Mouse (Mus musculus) thymus, adult 2 months (tissue): ENCODE results near the gene Eci1.

Source experiments
- CTCF ChIP-seq: fragments of 200-500 bp; IDR thresholded peaks from 2 replicates; pipeline ENCODE4 v1.5.1; 2012; ENCODE audit warnings: mild to moderate bottlenecking, control low read depth, low read length, moderate library complexity, borderline replicate concordance; ENCODE audit not compliant: control insufficient read depth, poor library complexity, insufficient read depth; ENCODE audit errors: extremely low read depth
- POLR2A ChIP-seq: fragments of 200-500 bp; IDR thresholded peaks from 2 replicates; pipeline ENCODE4 v1.6.1; 2012; ENCODE audit warnings: mild to moderate bottlenecking, low read length, control low read depth, moderate library complexity; ENCODE audit not compliant: control insufficient read depth, poor library complexity, insufficient read depth; ENCODE audit errors: extremely low read depth

DNA sequence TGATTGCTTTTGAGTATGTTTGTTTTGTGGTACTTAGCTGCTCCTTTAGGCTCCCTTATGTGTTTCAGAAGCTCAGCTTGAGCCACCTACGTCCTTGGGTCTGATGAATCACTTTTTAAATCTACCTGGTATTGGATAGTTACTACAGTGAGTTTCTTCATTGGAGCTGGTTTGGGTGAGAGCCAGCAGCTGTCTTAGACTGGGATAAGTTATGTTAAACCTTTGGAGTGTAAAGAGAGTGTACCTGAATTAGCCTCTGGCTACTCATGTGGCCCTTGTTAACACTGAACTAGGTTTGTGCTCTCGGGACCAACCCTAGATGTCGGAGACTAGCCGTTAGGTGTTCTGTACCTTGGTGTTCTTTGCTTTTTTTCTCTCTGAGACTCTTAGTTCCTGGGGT, 3.3 kb upstream of the Eci1 start:
- TF ChIP-seq POLR2A: no peak
- TF ChIP-seq CTCF: no peak
